Mouse (Mus musculus): ENCODE data around the gene Spred3. TPM values are rescaled to one million over a fixed set of nuclear protein-coding genes. Genes with fewer than 3 reads are reported as not detected.

The Spred3 gene
- polyA plus RNA-seq, 1 experiment = 4.1 TPM

- no peak for TF ChIP-seq POLR2A (IDR thresholded peaks at IDR 0.05; ENCODE audit: insufficient read length, low read depth)
- no peak for TF ChIP-seq MAX (IDR thresholded peaks at IDR 0.05; ENCODE audit: low read depth)
- TF ChIP-seq TCF3 (IDR thresholded peaks at IDR 0.05; ENCODE audit: insufficient read length, low read depth) = no peak
- no peak for TF ChIP-seq POLR2AphosphoS2 (IDR thresholded peaks at IDR 0.05; ENCODE audit: insufficient read length, low read depth)
- no peak for TF ChIP-seq MYOG (IDR thresholded peaks at IDR 0.05; ENCODE audit: control insufficient read depth in 1 of 3, insufficient read depth in 1 of 3, insufficient read length in 2 of 3, low read depth in 2 of 3)
- TF ChIP-seq USF1 (IDR thresholded peaks at IDR 0.05; ENCODE audit: low read depth) = no peak
- no peak for TF ChIP-seq CEBPB (IDR thresholded peaks at IDR 0.05; ENCODE audit: insufficient read depth, poor library complexity, severe bottlenecking)
- no peak for TF ChIP-seq SRF (IDR thresholded peaks at IDR 0.05; ENCODE audit: control insufficient read depth, insufficient read length, low read depth)
- TF ChIP-seq TCF12 (IDR thresholded peaks at IDR 0.05; ENCODE audit: insufficient read depth, poor library complexity, severe bottlenecking) = no peak
- H3ac ChIP-seq (ENCODE audit: control insufficient read depth, insufficient read length) = no peak within 1 kb of the TSS
- no peaks in the 10 kb centered on the region for H3K36me3 ChIP-seq (ENCODE audit: control insufficient read depth, insufficient read depth)
- H3K4me2 ChIP-seq (ENCODE audit: low read depth) = no peak within 1 kb of the TSS
- no peaks in the 10 kb centered on the region for H3K27me3 ChIP-seq (ENCODE audit: control insufficient read depth, insufficient read depth, insufficient read length)
- no peaks in the 10 kb centered on the region for H3K79me2 ChIP-seq (ENCODE audit: control insufficient read depth, insufficient read depth)
- H3K4me3 ChIP-seq = no peak within 1 kb of the TSS
These were observed 35.4 kb downstream of the Spred3 start, which contains the start of gene Rasgrp4 for GRCm38 (mm10) chr7:29134693-29135386. Gene Rasgrp4 (plus strand): TSS chr7:29134851.

GRCm38 (mm10) chr7:29134230-29134629, 36.0 kb downstream of the Spred3 start:
- H3K4me3 ChIP-seq = no peak overlapping the region
- TF ChIP-seq CEBPB (IDR thresholded peaks at IDR 0.05; ENCODE audit: insufficient read depth, poor library complexity, severe bottlenecking) (no peak), MYOG (IDR thresholded peaks at IDR 0.05; ENCODE audit: control insufficient read depth in 1 of 3, insufficient read depth in 1 of 3, insufficient read length in 2 of 3, low read depth in 2 of 3) (no peak), REST (IDR thresholded peaks at IDR 0.05; ENCODE audit: insufficient read depth, insufficient read length) (no peak), POLR2A (IDR thresholded peaks at IDR 0.05; ENCODE audit: insufficient read length, low read depth) (no peak), MAX (IDR thresholded peaks at IDR 0.05; ENCODE audit: low read depth) (no peak), USF1 (IDR thresholded peaks at IDR 0.05; ENCODE audit: low read depth) (no peak), E2F4 (IDR thresholded peaks at IDR 0.05; ENCODE audit: insufficient read depth) (no peak), TCF3 (IDR thresholded peaks at IDR 0.05; ENCODE audit: insufficient read length, low read depth) (no peak), SRF (IDR thresholded peaks at IDR 0.05; ENCODE audit: control insufficient read depth, insufficient read length, low read depth) (no peak), POLR2AphosphoS2 (IDR thresholded peaks at IDR 0.05; ENCODE audit: insufficient read length, low read depth) (no peak)
- no peak overlapping the region for H3ac ChIP-seq (ENCODE audit: control insufficient read depth, insufficient read length)
- no peaks in the 10 kb centered on the region for H3K27me3 ChIP-seq (ENCODE audit: control insufficient read depth, insufficient read depth, insufficient read length)
- no peaks in the 10 kb centered on the region for H3K36me3 ChIP-seq (ENCODE audit: control insufficient read depth, insufficient read depth)
- no peak overlapping the region for H3K4me2 ChIP-seq (ENCODE audit: low read depth)
- H3K79me2 ChIP-seq (ENCODE audit: control insufficient read depth, insufficient read depth) = no peaks in the 10 kb centered on the region

GRCm38 (mm10) chr7:29128725-29129124, 41.5 kb downstream of the Spred3 start:
- Histone ChIP-seq H3ac (ENCODE audit: control insufficient read depth, insufficient read length) (no peak overlapping the region), H3K4me3 (no peak overlapping the region), H3K36me3 (ENCODE audit: control insufficient read depth, insufficient read depth) (no peaks in the 10 kb centered on the region), H3K4me2 (ENCODE audit: low read depth) (no peak overlapping the region), H3K79me2 (ENCODE audit: control insufficient read depth, insufficient read depth) (no peaks in the 10 kb centered on the region), H3K27me3 (ENCODE audit: control insufficient read depth, insufficient read depth, insufficient read length) (no peaks in the 10 kb centered on the region)
- no peak for TF ChIP-seq USF1 (IDR thresholded peaks at IDR 0.05; ENCODE audit: low read depth)
- TF ChIP-seq REST (IDR thresholded peaks at IDR 0.05; ENCODE audit: insufficient read depth, insufficient read length) = no peak
- no peak for TF ChIP-seq MAX (IDR thresholded peaks at IDR 0.05; ENCODE audit: low read depth)
- TF ChIP-seq SRF (IDR thresholded peaks at IDR 0.05; ENCODE audit: control insufficient read depth, insufficient read length, low read depth) = no peak
- TF ChIP-seq TCF12 (IDR thresholded peaks at IDR 0.05; ENCODE audit: insufficient read depth, poor library complexity, severe bottlenecking) = no peak
- no peak for TF ChIP-seq CEBPB (IDR thresholded peaks at IDR 0.05; ENCODE audit: insufficient read depth, poor library complexity, severe bottlenecking)
- TF ChIP-seq E2F4 (IDR thresholded peaks at IDR 0.05; ENCODE audit: insufficient read depth) = no peak
- TF ChIP-seq POLR2AphosphoS2 (IDR thresholded peaks at IDR 0.05; ENCODE audit: insufficient read length, low read depth) = no peak
- TF ChIP-seq MYOG (IDR thresholded peaks at IDR 0.05; ENCODE audit: control insufficient read depth in 1 of 3, insufficient read depth in 1 of 3, insufficient read length in 2 of 3, low read depth in 2 of 3) = no peak
- no peak for TF ChIP-seq TCF3 (IDR thresholded peaks at IDR 0.05; ENCODE audit: insufficient read length, low read depth)
- TF ChIP-seq POLR2A (IDR thresholded peaks at IDR 0.05; ENCODE audit: insufficient read length, low read depth) = no peak
- TF ChIP-seq MYOD1 (IDR thresholded peaks at IDR 0.05; ENCODE audit: control insufficient read depth in 1 of 3, insufficient read length in 2 of 3, low read depth in 2 of 3) = no peak

- H3K27me3 ChIP-seq (ENCODE audit: control insufficient read depth, insufficient read depth, insufficient read length) = no peaks in the 10 kb centered on the region
- no peaks in the 10 kb centered on the region for H3K36me3 ChIP-seq (ENCODE audit: control insufficient read depth, insufficient read depth)
- no peak overlapping the region for H3ac ChIP-seq (ENCODE audit: control insufficient read depth, insufficient read length)
- TF ChIP-seq USF1 (IDR thresholded peaks at IDR 0.05; ENCODE audit: low read depth) = peak; percentile 57
- TF ChIP-seq SRF (IDR thresholded peaks at IDR 0.05; ENCODE audit: control insufficient read depth, insufficient read length, low read depth) = no peak
- no peak for TF ChIP-seq E2F4 (IDR thresholded peaks at IDR 0.05; ENCODE audit: insufficient read depth)
- no peak for TF ChIP-seq REST (IDR thresholded peaks at IDR 0.05; ENCODE audit: insufficient read depth, insufficient read length)
- H3K4me2 ChIP-seq (ENCODE audit: low read depth) = no peak overlapping the region
- peaks cover 15% of the 10 kb centered on the region for H3K79me2 ChIP-seq (ENCODE audit: control insufficient read depth, insufficient read depth)
- no peak overlapping the region for H3K4me3 ChIP-seq
These were observed 43.9 kb downstream of the Spred3 start for GRCm38 (mm10) chr7:29126173-29126915.

Data from myocyte (in vitro differentiated cells).